Mouse (Mus musculus): Measurements from ENCODE around the gene Tbxas1.

The Tbxas1 gene

GRCm38 (mm10) chr6:38835217-38835616 is 40.0 kb upstream of the Tbxas1 start:
- H3K27me3 ChIP-seq (ENCODE audit: insufficient read depth, low read length): no peaks in the 10 kb centered on the region
- H3K36me3 ChIP-seq (ENCODE audit: insufficient read depth, low read length): peaks cover 1% of the 10 kb centered on the region; the same call in 1 of the 2 replicates
- H3K4me3 ChIP-seq (replicated peaks; ENCODE audit: low read length): no peak overlapping the region
- no peaks in the 10 kb centered on the region for H3K4me1 ChIP-seq (replicated peaks; ENCODE audit: low read depth, low read length)
- TF ChIP-seq POU5F1 (IDR thresholded peaks at IDR 0.05; ENCODE audit: borderline replicate concordance, low read length) (no peak), NANOG (IDR thresholded peaks at IDR 0.05; ENCODE audit: borderline replicate concordance, low read length) (no peak), CTCF (conservative IDR thresholded peaks at IDR 0.05; ENCODE audit: low read length) (no peak)
- H3K9me3 ChIP-seq (ENCODE audit: low read length): no peaks in the 10 kb centered on the region

DNA sequence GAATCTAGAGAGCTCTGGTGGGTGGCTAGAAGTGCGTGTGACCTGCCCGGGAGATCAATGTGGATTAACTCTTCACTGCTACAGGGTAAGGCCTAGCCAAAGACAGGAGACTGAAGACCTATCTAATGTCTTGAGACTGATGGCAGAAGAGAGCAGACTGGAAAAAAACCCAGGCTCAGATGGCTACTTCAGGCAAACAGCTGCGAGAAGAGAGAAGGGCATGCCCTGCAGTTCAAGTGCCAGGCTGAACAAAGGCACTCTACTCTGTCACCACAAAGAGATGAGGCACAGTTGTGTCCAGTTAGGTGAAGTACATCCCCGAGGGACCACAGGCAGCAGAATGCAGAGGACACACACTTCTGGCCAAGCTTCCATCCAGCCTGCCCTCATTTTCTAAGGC is 37.1 kb upstream of the Tbxas1 start:
- H3K4me1 ChIP-seq (replicated peaks; ENCODE audit: low read depth, low read length): no peaks in the 10 kb centered on the region
- no peaks in the 10 kb centered on the region for H3K9me3 ChIP-seq (ENCODE audit: low read length)
- TF ChIP-seq CTCF (conservative IDR thresholded peaks at IDR 0.05; ENCODE audit: low read length) (no peak), POU5F1 (IDR thresholded peaks at IDR 0.05; ENCODE audit: borderline replicate concordance, low read length) (no peak), NANOG (IDR thresholded peaks at IDR 0.05; ENCODE audit: borderline replicate concordance, low read length) (no peak)
- H3K4me3 ChIP-seq (replicated peaks; ENCODE audit: low read length): no peak overlapping the region
- peaks cover 4% of the 10 kb centered on the region; the same call in 1 of the 2 replicates for H3K36me3 ChIP-seq (ENCODE audit: insufficient read depth, low read length)
- no peaks in the 10 kb centered on the region for H3K27me3 ChIP-seq (ENCODE audit: insufficient read depth, low read length)

- H3K36me3 ChIP-seq (ENCODE audit: insufficient read depth, low read length): peaks cover 4% of the 10 kb centered on the region; the same call in 1 of the 2 replicates
- H3K9me3 ChIP-seq (ENCODE audit: low read length): no peaks in the 10 kb centered on the region
- no peak overlapping the region for H3K4me3 ChIP-seq (replicated peaks; ENCODE audit: low read length)
- no peak for TF ChIP-seq NANOG (IDR thresholded peaks at IDR 0.05; ENCODE audit: borderline replicate concordance, low read length)
- no peak for TF ChIP-seq POU5F1 (IDR thresholded peaks at IDR 0.05; ENCODE audit: borderline replicate concordance, low read length)
- no peak for TF ChIP-seq CTCF (conservative IDR thresholded peaks at IDR 0.05; ENCODE audit: low read length)
- H3K4me1 ChIP-seq (replicated peaks; ENCODE audit: low read depth, low read length): no peaks in the 10 kb centered on the region
- H3K27me3 ChIP-seq (ENCODE audit: insufficient read depth, low read length): no peaks in the 10 kb centered on the region
Observed at GRCm38 (mm10) chr6:38839891-38840290, 35.3 kb upstream of the Tbxas1 start.

DNA sequence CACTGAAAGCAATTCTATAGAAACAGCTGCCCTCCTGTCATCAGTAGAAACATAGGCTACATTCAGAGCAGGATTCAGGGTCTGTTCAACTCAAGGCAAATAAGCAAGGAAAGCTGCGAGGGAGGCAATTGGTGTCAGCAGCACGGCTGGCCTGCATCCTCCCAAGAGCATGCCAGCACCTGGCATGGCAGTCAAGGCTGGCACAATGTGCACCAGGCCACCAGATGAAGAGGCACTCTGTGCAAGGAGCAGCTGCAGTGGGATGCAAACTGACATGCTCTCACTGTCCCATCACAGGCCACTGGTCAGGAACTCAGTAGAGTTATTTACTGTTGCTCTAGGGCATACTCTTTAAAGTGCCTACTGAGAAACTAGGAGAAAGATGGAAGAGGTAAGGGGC is 34.8 kb upstream of the Tbxas1 start:
- TF ChIP-seq NANOG (IDR thresholded peaks at IDR 0.05; ENCODE audit: borderline replicate concordance, low read length) (no peak), POU5F1 (IDR thresholded peaks at IDR 0.05; ENCODE audit: borderline replicate concordance, low read length) (no peak), CTCF (conservative IDR thresholded peaks at IDR 0.05; ENCODE audit: low read length) (no peak)
- Histone ChIP-seq H3K27me3 (ENCODE audit: insufficient read depth, low read length) (no peaks in the 10 kb centered on the region), H3K4me3 (replicated peaks; ENCODE audit: low read length) (no peak overlapping the region), H3K4me1 (replicated peaks; ENCODE audit: low read depth, low read length) (no peaks in the 10 kb centered on the region), H3K9me3 (ENCODE audit: low read length) (no peaks in the 10 kb centered on the region), H3K36me3 (ENCODE audit: insufficient read depth, low read length) (peaks cover 4% of the 10 kb centered on the region; the same call in 1 of the 2 replicates)

- no peak for TF ChIP-seq NANOG (IDR thresholded peaks at IDR 0.05; ENCODE audit: borderline replicate concordance, low read length)
- no peak for TF ChIP-seq CTCF (conservative IDR thresholded peaks at IDR 0.05; ENCODE audit: low read length)
- no peak for TF ChIP-seq POU5F1 (IDR thresholded peaks at IDR 0.05; ENCODE audit: borderline replicate concordance, low read length)
Observed at GRCm38 (mm10) chr6:38840780-38841179, 34.4 kb upstream of the Tbxas1 start.

DNA sequence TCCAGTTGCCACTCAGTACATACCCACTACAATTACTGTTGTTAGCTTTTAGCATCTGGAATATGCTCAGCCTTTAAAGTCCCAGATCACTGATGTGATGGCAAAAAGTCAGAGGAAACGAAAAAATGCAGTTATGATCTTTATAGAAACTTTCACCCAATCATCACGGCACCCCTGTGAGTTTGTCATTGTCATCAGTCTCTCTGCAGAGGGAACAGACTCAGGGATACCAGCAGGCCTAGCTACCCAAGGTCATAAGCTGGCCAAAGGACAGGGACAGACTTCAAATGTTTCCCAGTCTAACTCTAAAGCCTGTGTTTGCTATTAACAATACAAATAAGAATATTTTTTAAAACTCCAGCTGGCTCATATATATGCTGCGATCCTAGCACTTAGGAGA is 33.7 kb upstream of the Tbxas1 start:
- no peaks in the 10 kb centered on the region for H3K4me1 ChIP-seq (replicated peaks; ENCODE audit: low read depth, low read length)
- H3K27me3 ChIP-seq (ENCODE audit: insufficient read depth, low read length): no peaks in the 10 kb centered on the region
- no peak overlapping the region for H3K4me3 ChIP-seq (replicated peaks; ENCODE audit: low read length)
- no peaks in the 10 kb centered on the region for H3K9me3 ChIP-seq (ENCODE audit: low read length)
- no peak for TF ChIP-seq NANOG (IDR thresholded peaks at IDR 0.05; ENCODE audit: borderline replicate concordance, low read length)
- TF ChIP-seq POU5F1 (IDR thresholded peaks at IDR 0.05; ENCODE audit: borderline replicate concordance, low read length): no peak
- no peak for TF ChIP-seq CTCF (conservative IDR thresholded peaks at IDR 0.05; ENCODE audit: low read length)
- peaks cover 4% of the 10 kb centered on the region; the same call in 1 of the 2 replicates for H3K36me3 ChIP-seq (ENCODE audit: insufficient read depth, low read length)

More at GRCm38 (mm10) chr6:38840780-38841179, 34.4 kb upstream of the Tbxas1 start:
- Histone ChIP-seq H3K4me3 (replicated peaks; ENCODE audit: low read length) (no peak overlapping the region), H3K36me3 (ENCODE audit: insufficient read depth, low read length) (peaks cover 4% of the 10 kb centered on the region; the same call in 1 of the 2 replicates), H3K9me3 (ENCODE audit: low read length) (no peaks in the 10 kb centered on the region), H3K4me1 (replicated peaks; ENCODE audit: low read depth, low read length) (no peaks in the 10 kb centered on the region), H3K27me3 (ENCODE audit: insufficient read depth, low read length) (no peaks in the 10 kb centered on the region)

- Histone ChIP-seq H3K4me1 (replicated peaks; ENCODE audit: low read depth, low read length) (peaks cover 29% of the 10 kb centered on the region), H3K4me3 (replicated peaks; ENCODE audit: low read length) (no peak overlapping the region), H3K9me3 (ENCODE audit: low read length) (no peaks in the 10 kb centered on the region), H3K27me3 (ENCODE audit: insufficient read depth, low read length) (no peaks in the 10 kb centered on the region), H3K36me3 (ENCODE audit: insufficient read depth, low read length) (peaks cover 4% of the 10 kb centered on the region; the same call in 1 of the 2 replicates)
- TF ChIP-seq CTCF (conservative IDR thresholded peaks at IDR 0.05; ENCODE audit: low read length) (no peak), NANOG (IDR thresholded peaks at IDR 0.05; ENCODE audit: borderline replicate concordance, low read length) (no peak), POU5F1 (IDR thresholded peaks at IDR 0.05; ENCODE audit: borderline replicate concordance, low read length) (no peak)
Observed at GRCm38 (mm10) chr6:38845117-38845516, 30.1 kb upstream of the Tbxas1 start.

DNA sequence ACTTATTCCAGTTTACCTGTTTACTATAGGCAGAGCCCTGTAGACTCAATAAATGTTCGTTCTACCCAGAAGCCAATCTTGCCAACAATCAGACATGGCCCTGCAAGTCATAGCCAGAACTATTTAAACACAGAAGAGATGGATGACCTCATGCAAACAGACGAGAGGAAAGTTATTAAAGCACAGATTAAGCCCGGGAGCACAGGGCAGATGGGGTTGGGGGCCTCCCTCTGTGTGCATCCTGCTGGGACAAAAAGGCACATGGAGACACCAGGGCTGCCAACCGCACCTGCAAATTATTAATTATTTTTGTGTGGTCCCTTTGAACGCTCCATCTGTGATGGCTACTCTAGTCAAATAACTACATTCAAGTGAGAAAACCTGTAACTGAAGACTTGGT is 29.3 kb upstream of the Tbxas1 start:
- no peaks in the 10 kb centered on the region for H3K36me3 ChIP-seq (ENCODE audit: insufficient read depth, low read length)
- TF ChIP-seq CTCF (conservative IDR thresholded peaks at IDR 0.05; ENCODE audit: low read length): no peak
- TF ChIP-seq NANOG (IDR thresholded peaks at IDR 0.05; ENCODE audit: borderline replicate concordance, low read length): no peak
- no peak for TF ChIP-seq POU5F1 (IDR thresholded peaks at IDR 0.05; ENCODE audit: borderline replicate concordance, low read length)
- no peak overlapping the region for H3K4me3 ChIP-seq (replicated peaks; ENCODE audit: low read length)
- H3K27me3 ChIP-seq (ENCODE audit: insufficient read depth, low read length): no peaks in the 10 kb centered on the region
- peaks cover 29% of the 10 kb centered on the region for H3K4me1 ChIP-seq (replicated peaks; ENCODE audit: low read depth, low read length)
- H3K9me3 ChIP-seq (ENCODE audit: low read length): no peaks in the 10 kb centered on the region
